Mouse (Mus musculus): ENCODE results near the gene Lama5. TPM values are rescaled to one million over a fixed set of nuclear protein-coding genes. Genes with fewer than 3 reads are reported as not detected.

Lama5 gene
- total RNA-seq, 4 experiments from 2014 or later, result 27.7 to 97.1 (median 46.8) TPM

GRCm38 (mm10) chr2:180254436-180255209 is 29.0 kb upstream of the Lama5 start:
- DNase-seq, result no peak

- DNase-seq, result no peak
These were observed 26.2 kb upstream of the Lama5 start for GRCm38 (mm10) chr2:180251838-180252237.

- DNase-seq, result peak; percentile 68
These were observed 25.4 kb upstream of the Lama5 start for GRCm38 (mm10) chr2:180250930-180251611.

GRCm38 (mm10) chr2:180248947-180249660 is 23.4 kb upstream of the Lama5 start:
- DNase-seq, result no peak

- DNase-seq, result no peak
These were observed 22.3 kb upstream of the Lama5 start for GRCm38 (mm10) chr2:180247916-180248315.

GRCm38 (mm10) chr2:180243108-180243507 is 17.4 kb upstream of the Lama5 start:
- DNase-seq, result no peak

GRCm38 (mm10) chr2:180238591-180238990 is 12.9 kb upstream of the Lama5 start:
- DNase-seq, result no peak

GRCm38 (mm10) chr2:180237601-180238345 is 12.1 kb upstream of the Lama5 start:
- no peak for DNase-seq

- DNase-seq, result no peak
These were observed 11.3 kb upstream of the Lama5 start for GRCm38 (mm10) chr2:180236930-180237329.

- no peak for DNase-seq
These were observed 10.8 kb upstream of the Lama5 start for GRCm38 (mm10) chr2:180236500-180236899.

- no peak for DNase-seq
These were observed 10.1 kb upstream of the Lama5 start for GRCm38 (mm10) chr2:180235788-180236187.

- DNase-seq, result no peak
These were observed 9.3 kb upstream of the Lama5 start for GRCm38 (mm10) chr2:180234980-180235379.

GRCm38 (mm10) chr2:180234353-180234752 is 8.7 kb upstream of the Lama5 start:
- no peak for DNase-seq

GRCm38 (mm10) chr2:180233101-180233904 is 7.6 kb upstream of the Lama5 start:
- no peak for DNase-seq

GRCm38 (mm10) chr2:180230482-180230881 is 4.8 kb upstream of the Lama5 start:
- no peak for DNase-seq

- no peak for DNase-seq
These were observed 3.5 kb upstream of the Lama5 start for GRCm38 (mm10) chr2:180229129-180229528.

- DNase-seq, result peak; percentile 91
These were observed 2.9 kb upstream of the Lama5 start for GRCm38 (mm10) chr2:180228592-180228991.

GRCm38 (mm10) chr2:180228060-180228458 is 2.4 kb upstream of the Lama5 start:
- no peak for DNase-seq

- no peak for DNase-seq
These were observed 1.8 kb upstream of the Lama5 start for GRCm38 (mm10) chr2:180227262-180228059.

GRCm38 (mm10) chr2:180225044-180225761 is 456 bp downstream of the Lama5 start:
- no peak for DNase-seq

Measured in adrenal gland, adult 8-10 months (tissue).